Mouse (Mus musculus) forelimb bud, embryonic 11.5 days (tissue): ENCODE results near the gene Serpinb6a.

ENCODE experiments used
- DNase-seq: peaks from one replicate; pipeline ENCODE4 v3.0.0-alpha.2; 2012; ENCODE audit warnings: low read depth, low spot score

The Serpinb6a gene

GRCm38 (mm10) chr13:33906821-33907220, 95.8 kb downstream of the Serpinb6a start:
- DNase-seq: no peak

- no peak for DNase-seq
These were observed 97.2 kb downstream of the Serpinb6a start, which contains the start of gene Serpinb6c for GRCm38 (mm10) chr13:33905176-33905954. Gene Serpinb6c, minus strand, starts transcription at chr13:33905708.

- DNase-seq: no peak
These were observed 99.3 kb downstream of the Serpinb6a start for GRCm38 (mm10) chr13:33903290-33903689.

- DNase-seq: peak; percentile 19
These were observed 108.4 kb downstream of the Serpinb6a start for GRCm38 (mm10) chr13:33894207-33894606.
